Mouse (Mus musculus) MEL (cell line): ENCODE results near the gene Gm7075. TPM values are rescaled to one million over a fixed set of nuclear protein-coding genes. Genes with fewer than 3 reads are reported as not detected.

ENCODE experiments used
- DNase-seq: peaks from one replicate; pipeline ENCODE4 v3.0.0; 2011; ENCODE audit warnings: low read depth, low spot score
- H3K27ac ChIP-seq: 2 replicates; pipeline ENCODE4 v1.5.1; 2012; ENCODE audit warnings: low read depth, mild to moderate bottlenecking, control low read depth, low read length, moderate library complexity; ENCODE audit not compliant: control insufficient read depth
- H3K27me3 ChIP-seq, 2 experiments: fragments of 150-350 bp in 1 of 2; sonication (generic) in 1 of 2; 2 replicates each; pipeline ENCODE4 v1.6.1; 2012; ENCODE audit warnings: low read length in 2 of 2, mild to moderate bottlenecking in 2 of 2, improper control_type of control experiment in 1 of 2, moderate library complexity in 1 of 2; ENCODE audit not compliant: insufficient read depth in 2 of 2, control insufficient read depth in 1 of 2
- H3K36me3 ChIP-seq, 2 experiments: 2 replicates each; pipeline ENCODE4 v1.6.1; 2012 to 2014; ENCODE audit warnings: low read length in 2 of 2, improper control_type of control experiment in 1 of 2, inconsistent platforms in 1 of 2, mild to moderate bottlenecking in 1 of 2; ENCODE audit not compliant: insufficient read depth in 2 of 2, control insufficient read depth in 1 of 2
- H3K4me1 ChIP-seq, 2 experiments: fragments of 150-350 bp in 1 of 2; sonication (generic) in 1 of 2; 2 replicates each; pipeline ENCODE4 v1.6.1; 2012; ENCODE audit warnings: low read length in 2 of 2, improper control_type of control experiment in 1 of 2, mild to moderate bottlenecking in 1 of 2; ENCODE audit not compliant: insufficient read depth in 2 of 2, control insufficient read depth in 1 of 2
- H3K4me3 ChIP-seq, 2 experiments: fragments of 150-350 bp in 1 of 2; sonication (generic) in 1 of 2; 2 replicates each; pipeline ENCODE4 v1.5.1; 2012; ENCODE audit warnings: low read depth in 2 of 2, low read length in 2 of 2, mild to moderate bottlenecking in 2 of 2, moderate library complexity in 2 of 2, control low read depth in 1 of 2, improper control_type of control experiment in 1 of 2; ENCODE audit not compliant: control insufficient read depth in 1 of 2, insufficient read depth in 1 of 2
- H3K79me2 ChIP-seq: 2 replicates; pipeline ENCODE4 v1.6.1; 2012; ENCODE audit warnings: mild to moderate bottlenecking, low read length, moderate library complexity; ENCODE audit not compliant: control insufficient read depth, poor library complexity, insufficient read depth
- H3K9ac ChIP-seq: 2 replicates; pipeline ENCODE4 v1.6.1; 2012; ENCODE audit warnings: low read depth, mild to moderate bottlenecking, control low read depth, low read length, moderate library complexity; ENCODE audit not compliant: control insufficient read depth, poor library complexity, severe bottlenecking
- H3K9me3 ChIP-seq: fragments of 150-350 bp; sonication (generic); replicated peaks from 2 replicates; pipeline ENCODE4 v1.6.1; 2012; ENCODE audit warnings: mild to moderate bottlenecking, low read length, improper control_type of control experiment, moderate library complexity; ENCODE audit not compliant: insufficient read depth
- BHLHE40 ChIP-seq: IDR thresholded peaks from 2 replicates; pipeline ENCODE4 v1.6.1; 2012; ENCODE audit warnings: low read depth, mild to moderate bottlenecking, inconsistent platforms, low read length, improper control_type of control experiment, borderline replicate concordance
- CHD1 ChIP-seq: IDR thresholded peaks from 2 replicates; pipeline ENCODE4 v1.6.1; 2012; ENCODE audit warnings: low read depth, mild to moderate bottlenecking, inconsistent platforms, low read length, improper control_type of control experiment
- CHD2 ChIP-seq: IDR thresholded peaks from 2 replicates; pipeline ENCODE4 v1.6.1; 2011; ENCODE audit warnings: low read length, improper control_type of control experiment
- CTCF ChIP-seq, 3 experiments: IDR thresholded peaks in 2 of 3; conservative IDR thresholded peaks in 1 of 3; 2 replicates each; pipeline ENCODE4 v1.5.1; 2011 to 2012; ENCODE audit warnings: low read length in 3 of 3, low read depth in 2 of 3, mild to moderate bottlenecking in 2 of 3, improper control_type of control experiment in 1 of 3, inconsistent platforms in 1 of 3, mixed read lengths in 1 of 3, moderate library complexity in 1 of 3; ENCODE audit not compliant: control insufficient read depth in 1 of 3, insufficient read depth in 1 of 3, poor library complexity in 1 of 3, severe bottlenecking in 1 of 3
- E2F4 ChIP-seq: IDR thresholded peaks from 2 replicates; pipeline ENCODE4 v1.6.1; 2011; ENCODE audit warnings: low read depth, low read length, improper control_type of control experiment, borderline replicate concordance
- ETS1 ChIP-seq: IDR thresholded peaks from 2 replicates; pipeline ENCODE4 v1.6.1; 2012; ENCODE audit warnings: low read depth, mild to moderate bottlenecking, inconsistent platforms, low read length, improper control_type of control experiment, moderate library complexity
- GABPA ChIP-seq: IDR thresholded peaks from 2 replicates; pipeline ENCODE4 v1.6.1; 2012; ENCODE audit warnings: low read depth, mild to moderate bottlenecking, inconsistent platforms, low read length, improper control_type of control experiment, moderate library complexity
- HCFC1 ChIP-seq: IDR thresholded peaks from 2 replicates; pipeline ENCODE4 v1.6.1; 2012; ENCODE audit warnings: low read depth, mild to moderate bottlenecking, inconsistent platforms, low read length, improper control_type of control experiment, moderate library complexity
- KAT2A ChIP-seq: conservative IDR thresholded peaks from 2 replicates; pipeline ENCODE4 v1.6.1; 2012; ENCODE audit warnings: low read depth, low read length, improper control_type of control experiment, inconsistent platforms
- MAFK ChIP-seq: IDR thresholded peaks from 2 replicates; pipeline ENCODE4 v1.6.1; 2011; ENCODE audit warnings: low read depth, mild to moderate bottlenecking, low read length, improper control_type of control experiment, borderline replicate concordance
- MAX ChIP-seq: IDR thresholded peaks from 2 replicates; pipeline ENCODE4 v1.6.1; 2011; ENCODE audit warnings: low read length, improper control_type of control experiment
- MAZ ChIP-seq: IDR thresholded peaks from 2 replicates; pipeline ENCODE4 v1.6.1; 2012; ENCODE audit warnings: low read depth, mild to moderate bottlenecking, inconsistent platforms, low read length, improper control_type of control experiment
- MEF2A ChIP-seq: IDR thresholded peaks from 2 replicates; pipeline ENCODE4 v1.6.1; 2014; ENCODE audit warnings: low read depth, mild to moderate bottlenecking, inconsistent platforms, low read length, improper control_type of control experiment; ENCODE audit not compliant: poor library complexity, insufficient replicate concordance, severe bottlenecking; ENCODE audit errors: extremely low read depth
- MYB ChIP-seq: IDR thresholded peaks from 2 replicates; pipeline ENCODE4 v1.6.1; 2011; ENCODE audit warnings: mild to moderate bottlenecking, low read depth, low read length, improper control_type of control experiment
- MYC ChIP-seq: IDR thresholded peaks from 2 replicates; pipeline ENCODE4 v1.6.1; 2011; ENCODE audit warnings: low read depth, mild to moderate bottlenecking, low read length, improper control_type of control experiment, moderate library complexity
- NELFE ChIP-seq: IDR thresholded peaks from 2 replicates; pipeline ENCODE4 v1.6.1; 2011; ENCODE audit warnings: low read depth, low read length, improper control_type of control experiment
- NRF1 ChIP-seq: IDR thresholded peaks from 2 replicates; pipeline ENCODE4 v1.6.1; 2014; ENCODE audit warnings: low read depth, mild to moderate bottlenecking, inconsistent platforms, low read length, improper control_type of control experiment, moderate library complexity; ENCODE audit not compliant: poor library complexity, insufficient read depth, severe bottlenecking
- POLR2A ChIP-seq, 2 experiments: IDR thresholded peaks; 2 replicates each; pipeline ENCODE4 v1.6.1; 2011 to 2012; ENCODE audit warnings: low read length in 2 of 2, mild to moderate bottlenecking in 2 of 2, control low read depth in 1 of 2, improper control_type of control experiment in 1 of 2, low read depth in 1 of 2, moderate library complexity in 1 of 2; ENCODE audit not compliant: control insufficient read depth in 1 of 2, insufficient read depth in 1 of 2, poor library complexity in 1 of 2
- POLR2AphosphoS2 ChIP-seq: IDR thresholded peaks from 2 replicates; pipeline ENCODE4 v1.6.1; 2011; ENCODE audit warnings: low read length, improper control_type of control experiment
- POLR2AphosphoS5 ChIP-seq: IDR thresholded peaks from 2 replicates; pipeline ENCODE4 v1.6.1; 2012; ENCODE audit warnings: low read depth, borderline replicate concordance, mild to moderate bottlenecking, inconsistent platforms, low read length, moderate library complexity, mixed read lengths
- RAD21 ChIP-seq: IDR thresholded peaks from 2 replicates; pipeline ENCODE4 v1.6.1; 2011; ENCODE audit warnings: mild to moderate bottlenecking, low read depth, low read length, improper control_type of control experiment
- RCOR1 ChIP-seq: IDR thresholded peaks from 2 replicates; pipeline ENCODE4 v1.6.1; 2012; ENCODE audit warnings: low read depth, mild to moderate bottlenecking, inconsistent platforms, low read length, improper control_type of control experiment
- SIN3A ChIP-seq: IDR thresholded peaks from 2 replicates; pipeline ENCODE4 v1.6.1; 2012; ENCODE audit warnings: low read length, improper control_type of control experiment, inconsistent platforms
- SMC3 ChIP-seq: IDR thresholded peaks from 2 replicates; pipeline ENCODE4 v1.6.1; 2011; ENCODE audit warnings: low read depth, low read length, improper control_type of control experiment
- TAL1 ChIP-seq: IDR thresholded peaks from 2 replicates; pipeline ENCODE4 v1.6.1; 2012; ENCODE audit warnings: mild to moderate bottlenecking, inconsistent platforms, low read length, moderate library complexity, mixed read lengths
- TBP ChIP-seq: IDR thresholded peaks from 2 replicates; pipeline ENCODE4 v1.8.0; 2011; ENCODE audit warnings: low read depth, low read length, improper control_type of control experiment
- TCF12 ChIP-seq: IDR thresholded peaks from 2 replicates; pipeline ENCODE4 v1.6.1; 2014; ENCODE audit warnings: low read depth, mild to moderate bottlenecking, inconsistent platforms, low read length, improper control_type of control experiment, moderate library complexity
- USF1 ChIP-seq: IDR thresholded peaks from 2 replicates; pipeline ENCODE4 v1.6.1; 2014; ENCODE audit warnings: low read depth, mild to moderate bottlenecking, inconsistent platforms, low read length, improper control_type of control experiment, moderate library complexity
- ZC3H11A ChIP-seq: IDR thresholded peaks from 2 replicates; pipeline ENCODE4 v1.6.1; 2012; ENCODE audit warnings: low read depth, mild to moderate bottlenecking, inconsistent platforms, low read length, improper control_type of control experiment
- ZNF384 ChIP-seq: IDR thresholded peaks from 2 replicates; pipeline ENCODE4 v1.6.1; 2012; ENCODE audit warnings: low read depth, mild to moderate bottlenecking, inconsistent platforms, low read length, improper control_type of control experiment
- polyA plus RNA-seq, 2 experiments: library from polyadenylated mRNA; stranded (reverse) in 1 of 2; unstranded in 1 of 2; fragments of >175 nt in 1 of 2; fragments of >200 nt in 1 of 2; gene quantifications; 2 replicates each; pipeline versions ENCODE4 v1.2.1 to v1.2.4; 2012; ENCODE audit warnings: low replicate concordance in 2 of 2, low read depth in 1 of 2; ENCODE audit not compliant: insufficient read length in 2 of 2, insufficient read depth in 1 of 2, missing spikeins in 1 of 2
- total RNA-seq: library from RNA; depleted of rRNA; stranded (reverse); fragments of 300-350 nt; gene quantifications from 2 replicates; pipeline ENCODE4 v1.2.3, GENCODE M21; 2012

Gene Gm7075
- total and polyA plus RNA-seq, 3 experiments, result not detected

GRCm38 (mm10) chr10:63377468-63377867, 44.1 kb downstream of the Gm7075 start:
- H3K4me3 ChIP-seq, result no peak overlapping the region
- peak; percentile 84 for DNase-seq
- no peaks in the 10 kb centered on the region; a peak in 1 of 4 replicates for H3K27me3 ChIP-seq
- H3K79me2 ChIP-seq, result no peaks in the 10 kb centered on the region
- H3K36me3 ChIP-seq, result peaks cover 0 to 3% of the 10 kb centered on the region in 2 experiments; a peak in 1 of 4 replicates
- H3K9ac ChIP-seq, result no peak overlapping the region
- H3K27ac ChIP-seq, result no peak overlapping the region
- no peaks in the 10 kb centered on the region for H3K9me3 ChIP-seq
- TF ChIP-seq GABPA (no peak), POLR2AphosphoS5 (no peak), KAT2A (no peak), MYC (peak; percentile 66; the same call in 1 of the 2 replicates), ZC3H11A (peak; percentile 87), TAL1 (no peak), MAX (no peak), CTCF (IDR thresholded peaks at IDR 0.05 in 2 of 3, conservative IDR thresholded peaks at IDR 0.05 in 1 of 3; ENCODE audit: control insufficient read depth in 1 of 3, insufficient read depth in 1 of 3, low read depth in 2 of 3, low read length in 3 of 3, poor library complexity in 1 of 3, severe bottlenecking in 1 of 3) (peak; percentile 66 to 85 (median 68)), CHD2 (no peak), BHLHE40 (no peak), POLR2AphosphoS2 (no peak), TCF12 (no peak), MAZ (no peak), ZNF384 (peak; percentile 92), RCOR1 (no peak), SIN3A (peak; percentile 52; the same call in 1 of the 2 replicates), RAD21 (peak; percentile 92), SMC3 (peak; percentile 78)
- H3K4me1 ChIP-seq, result no peaks in the 10 kb centered on the region

- no peaks in the 10 kb centered on the region for H3K79me2 ChIP-seq
- H3K4me3 ChIP-seq, result no peak overlapping the region
- no peak overlapping the region for H3K27ac ChIP-seq
- H3K9ac ChIP-seq, result no peak overlapping the region
- no peak for DNase-seq
- no peaks in the 10 kb centered on the region for H3K4me1 ChIP-seq
- TF ChIP-seq MYB (no peak), SMC3 (no peak), NELFE (no peak), TCF12 (no peak), HCFC1 (no peak), ETS1 (no peak), E2F4 (no peak), MAZ (no peak), CHD1 (no peak), SIN3A (no peak), NRF1 (no peak), KAT2A (no peak), USF1 (no peak), TBP (no peak), BHLHE40 (no peak), MEF2A (no peak), POLR2A (IDR thresholded peaks at IDR 0.05; ENCODE audit: control insufficient read depth in 1 of 2, insufficient read depth in 1 of 2, low read depth in 1 of 2, low read length in 2 of 2, poor library complexity in 1 of 2) (no peak), POLR2AphosphoS2 (no peak), MAFK (no peak)
- no peaks in the 10 kb centered on the region; a peak in 1 of 4 replicates for H3K27me3 ChIP-seq
- H3K9me3 ChIP-seq, result no peaks in the 10 kb centered on the region
- H3K36me3 ChIP-seq, result peaks cover 0 to 3% of the 10 kb centered on the region in 2 experiments; a peak in 1 of 4 replicates
Measured at GRCm38 (mm10) chr10:63376303-63376702, 45.3 kb downstream of the Gm7075 start.
